ENCODE assay signal across 8 mouse cellular contexts in genomic region chr4:151604907-151605306, GRCm38 (mm10).
DNase-seq lines count a peak whose midpoint lies in the region; ATAC-seq and TF ChIP-seq lines count a peak whose summit lies in the region.

No protein-coding gene starts in this region.

- H3K4me1 ChIP-seq in kidney, postnatal 0 days (replicated peaks; ENCODE audit: insufficient read depth, low read length), result no peaks in the 10 kb centered on the region
- no peaks in the 10 kb centered on the region for H3K4me1 ChIP-seq in thymus, adult 2 months (replicated peaks; ENCODE audit: control insufficient read depth, insufficient read depth, low read length)

- peak; percentile 21 to 69 for DNase-seq in heart, adult 18-20 months
- no peak for DNase-seq in heart, postnatal 25 days (ENCODE audit: low spot score)
- peak; percentile 76 for DNase-seq in adrenal gland, postnatal 10 days
- DNase-seq in heart, adult 8-10 months (ENCODE audit: low spot score), result peak; percentile 34
- DNase-seq in kidney, postnatal 0 days (ENCODE audit: low spot score), result peak; percentile 82
- DNase-seq in spleen, postnatal 4 days (ENCODE audit: low spot score in 2 of 2), result no peak
- no peak for DNase-seq in thymus, adult 2 months

- peak; percentile 77 for ATAC-seq in kidney, postnatal 0 days (replicated peaks; ENCODE audit: low FRiP score, low read depth)
- ATAC-seq in megakaryocyte-erythroid progenitor cell, adult 5-6 weeks (replicated peaks; ENCODE audit: low FRiP score, low TSS enrichment, poor library complexity, severe bottlenecking), result peak; percentile 71

- TF ChIP-seq POLR2A in thymus, adult 2 months (IDR thresholded peaks at IDR 0.05; ENCODE audit: control insufficient read depth, extremely low read depth, insufficient read depth, low read length, poor library complexity), result no peak

- TF ChIP-seq CTCF in kidney, postnatal 0 days (IDR thresholded peaks at IDR 0.05; ENCODE audit: low read depth), result no peak
- no peak for TF ChIP-seq CTCF in thymus, adult 2 months (IDR thresholded peaks at IDR 0.05; ENCODE audit: borderline replicate concordance, control insufficient read depth, extremely low read depth, insufficient read depth, low read length, poor library complexity)

- H3K4me3 ChIP-seq in kidney, postnatal 0 days (replicated peaks; ENCODE audit: low read depth, low read length), result no peak overlapping the region
- no peak overlapping the region for H3K4me3 ChIP-seq in thymus, adult 2 months (ENCODE audit: control insufficient read depth, insufficient read depth, low read length)

- no peak overlapping the region for H3K9ac ChIP-seq in kidney, postnatal 0 days (ENCODE audit: low read depth, low read length)

- no peak overlapping the region for H3K27ac ChIP-seq in kidney, postnatal 0 days
- H3K27ac ChIP-seq in thymus, adult 2 months (ENCODE audit: control insufficient read depth, insufficient read depth, low read length), result no peak overlapping the region

- no peaks in the 10 kb centered on the region for H3K27me3 ChIP-seq in kidney, postnatal 0 days (ENCODE audit: insufficient read depth, low read length)
- no peaks in the 10 kb centered on the region for H3K27me3 ChIP-seq in thymus, adult 2 months (ENCODE audit: control insufficient read depth, insufficient read depth, low read length)

- no peak overlapping the region for H3K4me2 ChIP-seq in kidney, postnatal 0 days (ENCODE audit: low read length)

- WGBS in kidney, postnatal 0 days, result 41% methylated on average over 6 of the region's 6 CpGs
- WGBS in thymus, adult 2 months, result 36% methylated on average over 6 of the region's 6 CpGs

- H3K9me3 ChIP-seq in kidney, postnatal 0 days (replicated peaks; ENCODE audit: low read length), result no peaks in the 10 kb centered on the region

- intact Hi-C loops in heart, postnatal 25 days (cut with DNase I), result no loop called here

- H3K36me3 ChIP-seq in kidney, postnatal 0 days (ENCODE audit: insufficient read depth, low read length), result no peaks in the 10 kb centered on the region
- no peaks in the 10 kb centered on the region for H3K36me3 ChIP-seq in thymus, adult 2 months (ENCODE audit: control insufficient read depth, insufficient read depth, low read length)

Comparison
In these comparisons a context has a peak if more than half of its experiments do, and no peak if none do; other contexts are left out.
1. DNase-seq: peak in heart, adult 18-20 months (2 of 2), adrenal gland, postnatal 10 days (single experiment), heart, adult 8-10 months (single experiment) and kidney, postnatal 0 days (single experiment); none in heart, postnatal 25 days (single experiment), spleen, postnatal 4 days (0 of 2) and thymus, adult 2 months (single experiment).